Mouse (Mus musculus) limb, embryonic 13.5 days (tissue): ENCODE data around the gene Klhdc3. TPM values are rescaled to one million over a fixed set of nuclear protein-coding genes. Genes with fewer than 3 reads are reported as not detected.

ENCODE experiments used
- ATAC-seq: fragments of 200-750 bp; cut with Nextera tagmentation; 2 replicates; pipeline ENCODE4 v1.8.0; 2017; ENCODE audit warnings: low read depth, moderate number of reproducible peaks, moderate TSS enrichment; ENCODE audit not compliant: low FRiP score
- H3K27ac ChIP-seq: fragments of 300-500 bp; sonication (generic); 2 replicates; pipeline ENCODE4 v1.5.1; 2015; ENCODE audit warnings: inconsistent platforms, mild to moderate bottlenecking, moderate library complexity
- H3K27me3 ChIP-seq: fragments of 300-500 bp; sonication (generic); 2 replicates; pipeline ENCODE4 v1.6.1; 2015; ENCODE audit warnings: mild to moderate bottlenecking, inconsistent platforms
- H3K36me3 ChIP-seq: fragments of 300-500 bp; sonication (generic); 2 replicates; pipeline ENCODE4 v1.6.1; 2015; ENCODE audit warnings: inconsistent platforms, mild to moderate bottlenecking, moderate library complexity
- H3K4me1 ChIP-seq: fragments of 300-500 bp; sonication (generic); 2 replicates; pipeline ENCODE4 v1.6.1; 2015; ENCODE audit warnings: inconsistent platforms
- H3K4me2 ChIP-seq: fragments of 300-500 bp; sonication (generic); replicated peaks from 2 replicates; pipeline ENCODE4 v1.6.1; 2015; ENCODE audit warnings: inconsistent platforms, mild to moderate bottlenecking, moderate library complexity
- H3K4me3 ChIP-seq: fragments of 300-500 bp; sonication (generic); 2 replicates; pipeline ENCODE4 v1.5.1; 2015; ENCODE audit warnings: moderate library complexity, mild to moderate bottlenecking, inconsistent platforms
- H3K9ac ChIP-seq: fragments of 300-500 bp; sonication (generic); 2 replicates; pipeline ENCODE4 v1.6.1; 2015; ENCODE audit warnings: mild to moderate bottlenecking, inconsistent platforms
- H3K9me3 ChIP-seq: fragments of 300-500 bp; sonication (generic); 2 replicates; pipeline ENCODE4 v1.6.1; 2016; ENCODE audit warnings: inconsistent platforms
- WGBS: fragments of 180-500 bp; shearing (Covaris S2); methylation state at CpG from one replicate; pipeline ENCODE4 v1.1.7; 2015; 5-methylcytosine and 5-hydroxymethylcytosine counted together
- polyA plus RNA-seq: library from polyadenylated mRNA; unstranded; fragments of >200 nt; fragmentation: Nextera tagmentation; extraction: Ambion mirVana; gene quantifications from 2 replicates; pipeline ENCODE4 v1.2.1, GENCODE M21; 2015

The Klhdc3 gene
- polyA plus RNA-seq, 1 experiment from 2014 or later: 127 TPM

- Histone ChIP-seq H3K9ac (peak within 1 kb of the TSS; percentile 92), H3K9me3 (no peaks in the 10 kb centered on the region), H3K36me3 (peaks cover 28% of the 10 kb centered on the region), H3K27me3 (no peaks in the 10 kb centered on the region), H3K27ac (peak within 1 kb of the TSS; percentile 92), H3K4me1 (peaks cover 65% of the 10 kb centered on the region), H3K4me3 (peak within 1 kb of the TSS; percentile 70), H3K4me2 (peak within 1 kb of the TSS; percentile 89)
- under 1% methylated on average over 84 of the region's 90 CpGs for WGBS
- ATAC-seq: peak; percentile 81
Measured at GRCm38 (mm10) chr17:46628791-46629684, 51.7 kb downstream of the Klhdc3 start, which contains the start of gene Ptk7. Gene Ptk7, minus strand, starts transcription at chr17:46629504.

GRCm38 (mm10) chr17:46628471-46628790, 52.3 kb downstream of the Klhdc3 start:
- peak overlapping the region; percentile 92 for H3K9ac ChIP-seq
- ATAC-seq: no peak
- H3K4me1 ChIP-seq: peaks cover 71% of the 10 kb centered on the region
- H3K27ac ChIP-seq: peak overlapping the region; percentile 92
- no peaks in the 10 kb centered on the region for H3K9me3 ChIP-seq
- H3K27me3 ChIP-seq: no peaks in the 10 kb centered on the region
- WGBS: 1% methylated on average over 13 of the region's 13 CpGs
- peak overlapping the region; percentile 70 for H3K4me3 ChIP-seq
- peak overlapping the region; percentile 89 for H3K4me2 ChIP-seq
- peaks cover 22% of the 10 kb centered on the region for H3K36me3 ChIP-seq

GRCm38 (mm10) chr17:46627409-46627808, 53.3 kb downstream of the Klhdc3 start:
- peak overlapping the region; percentile 63 for H3K27ac ChIP-seq
- no peak for ATAC-seq
- WGBS: 8% methylated on average over 6 of the region's 6 CpGs

GRCm38 (mm10) chr17:46624598-46624997, 56.1 kb downstream of the Klhdc3 start:
- WGBS: 44% methylated on average over 12 of the region's 12 CpGs
- H3K9me3 ChIP-seq: no peaks in the 10 kb centered on the region
- H3K4me1 ChIP-seq: peaks cover 87% of the 10 kb centered on the region
- peak overlapping the region; percentile 14 for H3K4me3 ChIP-seq
- H3K4me2 ChIP-seq: peak overlapping the region; percentile 57
- H3K36me3 ChIP-seq: no peaks in the 10 kb centered on the region
- no peaks in the 10 kb centered on the region for H3K27me3 ChIP-seq
- H3K27ac ChIP-seq: peak overlapping the region; percentile 55
- no peak for ATAC-seq
- H3K9ac ChIP-seq: peak overlapping the region; percentile 48

More at GRCm38 (mm10) chr17:46627409-46627808, 53.3 kb downstream of the Klhdc3 start:
- Histone ChIP-seq H3K4me1 (peaks cover 81% of the 10 kb centered on the region), H3K9me3 (no peaks in the 10 kb centered on the region), H3K27me3 (no peaks in the 10 kb centered on the region), H3K9ac (peak overlapping the region; percentile 92), H3K4me2 (peak overlapping the region; percentile 89), H3K4me3 (peak overlapping the region; percentile 70), H3K36me3 (peaks cover 12% of the 10 kb centered on the region)

Other genes starting within 250 kb of the Klhdc3 start
- gene Slc22a7, start 242.5 kb downstream of the Klhdc3 start, polyA plus RNA-seq: 0.09 TPM in 1 of 2 replicates, not detected in the other
- 0.15 and 0.18 TPM in 2 replicates for gene Ttbk1, start 193.2 kb downstream of the Klhdc3 start, polyA plus RNA-seq
- gene Dnph1, start 184.2 kb downstream of the Klhdc3 start, polyA plus RNA-seq: 40.4 and 41.7 TPM in 2 replicates
- gene Cul9, start 134.5 kb downstream of the Klhdc3 start, polyA plus RNA-seq: 11.3 and 12.4 TPM in 2 replicates
- 5.8 and 7.3 TPM in 2 replicates for gene Srf, start 124.7 kb downstream of the Klhdc3 start, polyA plus RNA-seq
- 128 and 138 TPM in 2 replicates for gene Ptk7, start 51.4 kb downstream of the Klhdc3 start, polyA plus RNA-seq
- gene Klc4, start 34.9 kb downstream of the Klhdc3 start, polyA plus RNA-seq: 26.4 and 26.5 TPM in 2 replicates
- gene Mrpl2, start 34.7 kb downstream of the Klhdc3 start, polyA plus RNA-seq: 104 and 106 TPM in 2 replicates
- gene Cul7, start 30.6 kb downstream of the Klhdc3 start, polyA plus RNA-seq: 63.2 and 66.0 TPM in 2 replicates
- gene Rrp36, start 6.6 kb downstream of the Klhdc3 start, polyA plus RNA-seq: 67.6 and 73.9 TPM in 2 replicates
- gene Mea1, start 2.1 kb downstream of the Klhdc3 start, polyA plus RNA-seq: 157 and 162 TPM in 2 replicates
- gene Ppp2r5d, start 24.2 kb upstream of the Klhdc3 start, polyA plus RNA-seq: 94.0 and 103 TPM in 2 replicates
- 26.8 and 27.0 TPM in 2 replicates for gene Pex6, start 30.5 kb upstream of the Klhdc3 start, polyA plus RNA-seq
- gene Gnmt, start 48.3 kb upstream of the Klhdc3 start, polyA plus RNA-seq: 0.46 and 0.57 TPM in 2 replicates
- gene Cnpy3, start 71.3 kb upstream of the Klhdc3 start, polyA plus RNA-seq: 66.8 and 67.7 TPM in 2 replicates
- 0.29 and 0.33 TPM in 2 replicates for gene Ptcra, start 82.8 kb upstream of the Klhdc3 start, polyA plus RNA-seq
- gene 2310039H08Rik, start 91.7 kb upstream of the Klhdc3 start, polyA plus RNA-seq: 70.5 and 75.2 TPM in 2 replicates
- 175 and 176 TPM in 2 replicates for gene Rpl7l1, start 101.8 kb upstream of the Klhdc3 start, polyA plus RNA-seq
- gene Bicral, start 177.6 kb upstream of the Klhdc3 start, polyA plus RNA-seq: 3.9 and 4.6 TPM in 2 replicates
- 57.8 and 58.0 TPM in 2 replicates for gene Tbcc, start 209.8 kb upstream of the Klhdc3 start, polyA plus RNA-seq
- gene Prph2, start 229.5 kb upstream of the Klhdc3 start, polyA plus RNA-seq: not detected in 2 replicates